Mouse (Mus musculus): Measurements from ENCODE around the gene Hmx2.

DNA sequence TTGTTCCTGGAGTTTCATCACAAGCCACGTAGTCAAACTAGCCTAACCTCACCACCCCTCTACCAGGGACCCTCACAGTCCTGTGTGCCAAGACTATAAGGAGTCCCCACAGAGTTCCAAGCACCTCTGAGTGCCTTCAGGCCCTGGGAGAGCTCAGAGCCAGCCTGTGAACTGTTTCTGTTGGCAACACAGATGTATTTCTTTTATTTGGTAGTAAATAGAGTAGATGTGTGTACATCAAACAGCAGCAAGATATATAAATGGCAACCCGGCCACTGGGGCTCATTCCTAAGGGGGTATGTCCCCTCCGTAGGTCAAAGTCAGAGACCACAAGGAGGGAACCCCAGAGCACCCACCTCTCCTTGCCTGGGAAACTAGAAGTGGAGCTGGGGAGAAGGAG is at the start of gene Hmx2:
- TF ChIP-seq POLR2A (IDR thresholded peaks at IDR 0.05; ENCODE audit: low read depth, low read length) (no peak), CTCF (conservative IDR thresholded peaks at IDR 0.05; ENCODE audit: insufficient read depth, insufficient read length, low read depth, low read length) (no peak)

Measured in kidney, adult 2 months (tissue).